Mouse (Mus musculus): ENCODE measurements around the gene Trpv5.

Gene Trpv5

DNA sequence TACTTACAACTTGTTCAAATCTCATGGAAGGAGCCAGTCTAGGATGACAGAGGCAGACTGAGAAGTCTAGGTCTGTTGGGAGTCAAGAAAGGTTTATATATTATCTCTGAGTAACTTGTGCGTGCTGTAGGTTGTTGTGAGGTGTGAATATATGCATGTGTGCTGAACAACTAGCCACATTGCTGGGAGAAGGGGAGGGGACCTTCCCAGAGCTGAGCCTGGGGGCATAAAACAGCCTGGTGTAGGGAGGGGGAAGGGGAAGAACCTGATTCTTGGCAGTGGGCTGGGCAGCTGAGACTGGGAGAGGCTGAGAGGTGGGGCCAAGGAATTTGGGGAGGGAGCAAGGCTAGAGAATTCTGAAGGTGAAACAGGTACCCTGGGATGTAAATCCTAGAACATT, at the start of gene Trpv5:
TSS of gene Trpv5 (minus strand) at position 101 of the 400 bp plus-strand sequence.
- DNase-seq (ENCODE audit: low read depth, low spot score): no peak

GRCm38 (mm10) chr6:41727989-41728609, 47.5 kb upstream of the Trpv5 start:
- DNase-seq (ENCODE audit: low read depth, low spot score): peak; percentile 39

GRCm38 (mm10) chr6:41721430-41721829, 40.9 kb upstream of the Trpv5 start:
- no peak for DNase-seq (ENCODE audit: low read depth, low spot score)

GRCm38 (mm10) chr6:41710281-41710680, 29.7 kb upstream of the Trpv5 start:
- DNase-seq (ENCODE audit: low read depth, low spot score): no peak

GRCm38 (mm10) chr6:41706275-41706674, 25.7 kb upstream of the Trpv5 start:
- no peak for DNase-seq (ENCODE audit: low read depth, low spot score)

DNA sequence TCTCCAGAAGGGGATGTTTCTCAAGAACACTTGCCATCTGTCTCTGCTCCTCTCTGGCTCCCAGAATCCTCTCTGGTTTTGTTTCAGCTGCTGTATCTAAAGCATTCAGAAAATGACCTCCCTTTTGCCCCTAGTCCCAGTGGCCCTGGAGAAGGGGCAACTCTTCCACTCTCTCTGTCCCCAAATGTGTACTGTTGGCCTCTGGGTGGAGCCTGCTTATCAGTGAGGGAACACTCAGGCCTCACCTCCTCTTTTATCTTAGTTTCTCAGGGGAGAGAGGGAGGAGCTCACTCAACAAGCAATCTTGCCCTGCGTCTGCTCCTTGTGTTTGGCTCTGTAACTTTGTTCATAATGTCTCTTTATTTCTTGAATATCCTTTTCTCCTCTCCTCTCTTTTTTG, 23.6 kb upstream of the Trpv5 start, which contains the start of gene Kel:
TSS of gene Kel (minus strand) at position 217 of the 400 bp plus-strand sequence.
- DNase-seq (ENCODE audit: low read depth, low spot score): no peak

DNA sequence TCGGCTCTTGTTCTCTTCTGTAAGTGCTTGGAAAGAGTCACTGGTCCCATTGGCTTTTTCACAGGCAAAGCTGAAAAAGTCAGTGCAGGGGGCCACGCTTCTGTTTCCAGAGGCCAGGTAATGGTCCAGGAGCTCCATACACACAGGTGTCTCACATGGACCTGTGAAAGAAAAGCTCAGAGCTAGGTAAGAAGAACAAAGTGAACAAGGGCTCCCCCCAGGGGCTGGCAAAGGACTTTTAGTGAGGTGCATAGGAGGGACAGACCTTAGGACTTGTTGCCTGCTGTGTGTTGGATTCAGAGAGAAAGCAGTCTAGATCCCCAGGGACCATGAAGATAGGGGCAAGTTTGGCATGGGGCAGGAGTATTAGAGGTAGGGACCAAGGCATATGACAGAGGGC, 22.4 kb upstream of the Trpv5 start:
- peak; percentile 34 for DNase-seq (ENCODE audit: low read depth, low spot score)

DNA sequence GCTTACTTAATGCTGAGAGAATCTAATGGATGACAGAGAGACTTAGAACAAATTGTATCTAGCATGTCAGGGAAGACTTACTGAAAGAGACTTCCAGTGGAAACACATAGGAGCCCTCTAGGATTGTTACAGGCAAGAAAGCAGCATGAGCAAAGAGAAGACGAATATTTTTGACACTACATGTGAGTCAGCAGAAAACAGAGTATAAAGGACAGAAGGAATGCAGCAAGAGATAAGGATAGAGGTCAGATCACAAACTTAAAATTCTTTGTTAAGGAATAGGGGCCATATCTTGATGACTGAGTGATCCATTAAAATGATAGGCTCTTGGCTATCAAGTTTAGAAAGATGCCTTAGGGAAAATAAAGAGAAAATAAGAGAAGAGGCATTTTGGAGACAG, 20.7 kb upstream of the Trpv5 start:
- DNase-seq (ENCODE audit: low read depth, low spot score): no peak

- no peak for DNase-seq (ENCODE audit: low read depth, low spot score)
These were observed 13.8 kb upstream of the Trpv5 start for GRCm38 (mm10) chr6:41694407-41694806.

GRCm38 (mm10) chr6:41692200-41692599, 11.6 kb upstream of the Trpv5 start:
- DNase-seq (ENCODE audit: low read depth, low spot score): no peak

- DNase-seq (ENCODE audit: low read depth, low spot score): no peak
These were observed 5.0 kb upstream of the Trpv5 start for GRCm38 (mm10) chr6:41685596-41685995.

DNA sequence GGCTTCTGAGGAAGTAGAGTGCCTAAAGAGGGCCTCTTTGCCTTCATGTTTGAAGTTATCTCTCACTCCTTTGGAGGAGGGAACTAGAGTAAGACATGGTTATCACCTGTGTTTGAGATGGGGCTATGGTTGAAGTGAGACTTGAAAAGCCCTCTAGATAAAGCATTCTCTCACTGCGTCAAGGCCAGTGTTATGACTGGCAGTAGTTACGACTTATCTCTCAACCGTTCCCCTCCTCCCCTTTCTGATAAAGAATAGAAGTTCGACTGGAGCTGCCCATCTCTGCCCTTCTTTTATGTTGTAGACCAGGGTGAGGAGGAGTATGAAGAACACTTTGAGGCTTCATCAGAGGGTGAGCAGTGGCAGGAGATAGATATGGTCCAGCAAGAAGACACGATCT, 4.3 kb upstream of the Trpv5 start:
- DNase-seq (ENCODE audit: low read depth, low spot score): no peak

GRCm38 (mm10) chr6:41684131-41684530, 3.6 kb upstream of the Trpv5 start, which contains the start of gene Llcfc1:
Gene Llcfc1 (plus strand): TSS chr6:41684431.
- no peak for DNase-seq (ENCODE audit: low read depth, low spot score)

- DNase-seq (ENCODE audit: low read depth, low spot score): no peak
These were observed 1.1 kb upstream of the Trpv5 start for GRCm38 (mm10) chr6:41681656-41682055.

- no peak for DNase-seq (ENCODE audit: low read depth, low spot score)
These were observed 4.0 kb downstream of the Trpv5 start for GRCm38 (mm10) chr6:41676530-41676929.

GRCm38 (mm10) chr6:41662320-41662719, 18.2 kb downstream of the Trpv5 start:
- DNase-seq (ENCODE audit: low read depth, low spot score): peak; percentile 39

DNA sequence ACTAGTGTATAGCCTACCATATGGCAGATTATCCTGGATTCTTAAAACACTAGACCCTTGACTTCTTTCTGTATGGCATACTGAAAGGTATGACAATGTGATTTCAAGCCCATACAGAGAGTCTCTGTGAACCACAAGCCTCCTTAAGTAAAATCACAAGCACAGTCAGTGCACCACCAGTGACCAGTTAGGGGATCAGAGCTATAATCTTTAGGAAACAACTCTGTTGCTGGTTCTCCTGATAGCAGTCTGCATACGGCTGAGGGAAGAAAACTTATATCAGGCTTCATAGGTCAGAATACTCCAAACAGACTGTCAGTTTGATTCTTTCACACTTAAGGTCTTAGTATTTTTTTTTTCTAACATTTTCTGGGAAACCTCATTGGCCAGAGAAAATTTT, 22.1 kb downstream of the Trpv5 start:
- DNase-seq (ENCODE audit: low read depth, low spot score): no peak

- no peak for DNase-seq (ENCODE audit: low read depth, low spot score)
These were observed 25.9 kb downstream of the Trpv5 start for GRCm38 (mm10) chr6:41654648-41655047.

DNA sequence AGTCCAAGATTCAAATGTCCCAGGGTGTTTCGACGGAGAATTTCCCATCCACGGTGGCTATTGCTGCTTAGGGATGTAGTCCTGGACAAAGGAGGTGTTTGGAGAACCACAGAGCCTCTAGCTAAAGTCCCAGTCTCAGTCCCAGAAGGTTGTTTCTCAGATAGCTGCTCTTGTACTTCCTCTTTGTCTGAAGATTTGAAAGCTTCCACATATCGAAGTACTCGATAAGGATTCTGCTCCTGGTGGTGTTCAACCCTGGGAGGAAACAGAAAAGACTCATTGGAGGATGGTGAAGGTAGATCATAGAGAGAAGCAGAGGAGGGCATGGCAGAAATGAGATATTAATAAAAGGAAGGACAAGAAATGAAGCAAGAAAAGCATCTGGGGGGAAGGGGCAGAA, 27.4 kb downstream of the Trpv5 start:
- no peak for DNase-seq (ENCODE audit: low read depth, low spot score)

GRCm38 (mm10) chr6:41646672-41647071, 33.9 kb downstream of the Trpv5 start:
- DNase-seq (ENCODE audit: low read depth, low spot score): no peak

DNA sequence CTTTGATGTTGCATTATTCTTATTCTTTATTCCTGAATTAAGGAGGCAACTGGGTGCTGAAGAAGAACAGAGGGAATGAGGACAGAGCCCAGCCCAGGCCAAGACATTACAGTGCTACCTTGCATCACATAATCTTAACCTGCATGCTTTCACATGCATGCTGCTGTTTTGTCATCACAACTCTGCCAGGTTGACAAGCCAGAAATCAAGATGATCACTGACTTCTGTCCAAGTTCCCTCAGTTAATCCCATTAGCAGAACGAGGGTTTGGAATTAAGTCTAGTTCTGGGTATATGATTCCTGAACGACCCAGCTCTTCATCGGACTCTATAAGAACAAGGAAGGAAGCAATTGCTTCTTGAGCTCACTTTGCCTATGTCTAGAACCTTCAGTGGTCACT, 34.3 kb downstream of the Trpv5 start:
- DNase-seq (ENCODE audit: low read depth, low spot score): no peak

- no peak for DNase-seq (ENCODE audit: low read depth, low spot score)
These were observed 37.3 kb downstream of the Trpv5 start for GRCm38 (mm10) chr6:41643227-41643626.

- DNase-seq (ENCODE audit: low read depth, low spot score): no peak
These were observed 37.8 kb downstream of the Trpv5 start for GRCm38 (mm10) chr6:41642765-41643164.

Data from CD4-positive helper T cell, adult 2 months (primary cell).